Comparison of ENCODE assay signal across 29 mouse cellular contexts in the genomic region with DNA sequence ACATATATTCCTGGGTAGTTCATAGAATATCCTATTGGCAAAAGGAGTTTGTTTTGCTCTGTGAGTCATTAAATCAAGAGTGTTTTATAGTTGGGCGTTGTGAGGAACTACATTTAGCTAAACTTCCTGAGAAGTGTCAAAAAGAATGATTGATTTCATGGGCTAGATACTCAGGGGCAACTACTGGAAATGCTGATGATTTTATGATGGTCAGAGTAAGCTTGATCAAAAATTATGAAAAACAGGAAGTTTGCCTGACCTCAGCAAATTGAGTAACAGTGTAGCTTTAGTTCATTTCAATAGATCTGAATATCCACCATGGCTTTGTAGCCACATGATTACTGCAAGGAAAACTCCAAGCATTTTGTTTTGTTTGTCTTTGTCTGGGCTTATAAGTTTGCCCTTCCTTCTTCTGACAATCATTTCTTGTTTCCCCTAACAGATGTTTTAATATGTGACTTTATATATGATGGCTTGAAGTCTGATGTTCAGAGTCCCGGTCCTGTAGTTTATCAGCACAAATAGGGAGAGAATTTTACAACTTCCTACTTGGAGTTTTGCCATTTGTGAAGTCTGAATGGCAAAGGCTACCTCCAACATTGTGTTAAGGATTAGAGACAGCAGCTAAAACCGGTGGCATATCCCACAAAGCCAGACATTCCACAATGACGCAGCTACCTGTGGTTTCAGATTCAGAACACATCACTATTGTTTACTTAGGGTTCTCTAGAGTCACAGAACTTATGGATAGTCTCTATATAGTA. TPM values are rescaled to one million over a fixed set of nuclear protein-coding genes. Genes with fewer than 3 reads are reported as not detected.
DNase-seq lines count a peak whose midpoint lies in the region; ATAC-seq and TF ChIP-seq lines count a peak whose summit lies in the region.
"Had no signal": no experiment of that assay in that cellular context is flagged by ENCODE, and none has a peak within 500 bp of the region (broad histone marks: within the 10 kb centered on the region; RNA-seq: fewer than 3 reads in every experiment).

No protein-coding gene starts in this region.

- H3K4me2 ChIP-seq in kidney, postnatal 0 days (ENCODE audit: low read length), result no peak overlapping the region
- H3K4me2 ChIP-seq: embryonic facial prominence, embryonic 12.5 days; heart, embryonic 13.5 days; neural tube, embryonic 15.5 days had no signal

- no peak for ATAC-seq in kidney, postnatal 0 days (replicated peaks; ENCODE audit: low FRiP score, low read depth)
- peak; percentile 89 for ATAC-seq in granulocyte monocyte progenitor cell, adult 5-6 weeks (replicated peaks; ENCODE audit: poor library complexity, severe bottlenecking)
- ATAC-seq in cerebellum, adult (ENCODE audit: insufficient number of reproducible peaks, low FRiP score, low TSS enrichment), result no peak
- ATAC-seq: forebrain, embryonic 14.5 days; hindbrain, embryonic 16.5 days had no signal

- 0 out of 2 replicates have a peak, but pooled peaks cover 3% of the 10 kb centered on the region for H3K4me1 ChIP-seq in kidney, postnatal 0 days (replicated peaks; ENCODE audit: insufficient read depth, low read length)
- H3K4me1 ChIP-seq: embryonic facial prominence, embryonic 12.5 days; hindbrain, embryonic 10.5 days; neural tube, embryonic 15.5 days had no signal

- H3K9ac ChIP-seq in kidney, postnatal 0 days (ENCODE audit: low read depth, low read length), result no peak overlapping the region
- H3K9ac ChIP-seq: embryonic facial prominence, embryonic 12.5 days; heart, embryonic 13.5 days; liver, embryonic 14.5 days; neural tube, embryonic 15.5 days had no signal

- H3K36me3 ChIP-seq in kidney, postnatal 0 days (ENCODE audit: insufficient read depth, low read length), result no peaks in the 10 kb centered on the region
- H3K36me3 ChIP-seq: embryonic facial prominence, embryonic 12.5 days; heart, embryonic 13.5 days; hindbrain, embryonic 10.5 days; neural tube, embryonic 15.5 days had no signal

- H3K27me3 ChIP-seq in kidney, postnatal 0 days (ENCODE audit: insufficient read depth, low read length), result no peaks in the 10 kb centered on the region
- H3K27me3 ChIP-seq: CH12.LX; embryonic facial prominence, embryonic 12.5 days; heart, embryonic 13.5 days; neural tube, embryonic 15.5 days had no signal

- H3K9me3 ChIP-seq in kidney, postnatal 0 days (replicated peaks; ENCODE audit: low read length), result no peaks in the 10 kb centered on the region
- H3K9me3 ChIP-seq: embryonic facial prominence, embryonic 12.5 days; heart, embryonic 13.5 days; hindbrain, embryonic 10.5 days; neural tube, embryonic 15.5 days had no signal

- DNase-seq in kidney, postnatal 0 days (ENCODE audit: low spot score), result peak; percentile 59
- DNase-seq in kidney, postnatal 10 days, result no peak
- peak; percentile 48 for DNase-seq in 416B (ENCODE audit: low read depth)
- DNase-seq in large intestine, adult 2 months (ENCODE audit: low read depth, low spot score), result peak; percentile 90
- DNase-seq in ovary, postnatal 36 days (ENCODE audit: low spot score), result no peak
- no peak for DNase-seq in natural killer cell, adult 2 months (ENCODE audit: low spot score in 2 of 2)
- DNase-seq: adrenal gland, adult 8-10 months; cerebellum, adult 8-10 months; cerebellum, postnatal 36 days; embryo, embryonic 11 days; gastrocnemius, postnatal 25 days; heart, postnatal 10 days; kidney, postnatal 25 days; layer of hippocampus, postnatal 36 days; liver; lung, adult 2 months; lung, postnatal 36 days; midbrain, embryonic 14.5 days; right cerebral cortex, postnatal 4 days had no signal

- no peak overlapping the region for H3K4me3 ChIP-seq in kidney, postnatal 0 days (replicated peaks; ENCODE audit: low read depth, low read length)
- H3K4me3 ChIP-seq: embryonic facial prominence, embryonic 12.5 days; heart, embryonic 13.5 days; hindbrain, embryonic 10.5 days; neural tube, embryonic 15.5 days had no signal

- H3K27ac ChIP-seq in kidney, postnatal 0 days, result no peak overlapping the region
- H3K27ac ChIP-seq: embryonic facial prominence, embryonic 12.5 days; heart, embryonic 13.5 days; hindbrain, embryonic 10.5 days; liver, embryonic 14.5 days; neural tube, embryonic 15.5 days had no signal

- 40% methylated on average over 4 of the region's 4 CpGs for WGBS in kidney, postnatal 0 days
- WGBS in large intestine, adult 2 months, result 16% methylated on average over 4 of the region's 4 CpGs

- TF ChIP-seq CTCF in kidney, postnatal 0 days (IDR thresholded peaks at IDR 0.05; ENCODE audit: low read depth), result no peak

RNA-seq across cellular contexts. Expression of a gene that starts 32.2 kb away (rescaled TPM):
- polyA plus RNA-seq in kidney, postnatal 0 days (2015; fragmentation: Nextera tagmentation; extraction: Ambion mirVana), result 93.6 and 93.8 TPM in 2 replicates
- total RNA-seq in granulocyte monocyte progenitor cell, adult 5-6 weeks (2014; fragmentation: Nextera tagmentation), result not detected in 2 replicates
- 0.73 TPM in 1 of 2 replicates, not detected in the other for total RNA-seq in granulocyte monocyte progenitor cell, adult 5-6 weeks (2017)
- 6.9 and 19.9 TPM in 2 replicates for polyA plus RNA-seq in large intestine, adult 2 months (2012; rRNA removed)

Comparison
In these comparisons a context has a peak if more than half of its experiments do, and no peak if none do; other contexts are left out.
1. DNase-seq: peak in kidney, postnatal 0 days (single experiment), 416B (single experiment) and large intestine, adult 2 months (single experiment); none in kidney, postnatal 10 days (single experiment), ovary, postnatal 36 days (single experiment) and natural killer cell, adult 2 months (0 of 2).